Mouse (Mus musculus) limb, embryonic 10.5 days (tissue): ENCODE results near the gene Smdt1. TPM values are rescaled to one million over a fixed set of nuclear protein-coding genes. Genes with fewer than 3 reads are reported as not detected.

Source experiments
- DNase-seq: peaks from one replicate; pipeline ENCODE4 v3.0.0-alpha.2; 2017; ENCODE audit warnings: low spot score
- H3K27ac ChIP-seq: fragments of 300-500 bp; sonication (generic); 2 replicates; pipeline ENCODE4 v1.5.1; 2016; ENCODE audit warnings: mild to moderate bottlenecking
- H3K27me3 ChIP-seq: fragments of 300-500 bp; sonication (generic); 2 replicates; pipeline ENCODE4 v1.6.1; 2016; ENCODE audit warnings: low read depth, mild to moderate bottlenecking; ENCODE audit not compliant: poor library complexity, severe bottlenecking
- H3K36me3 ChIP-seq: fragments of 300-500 bp; sonication (generic); 2 replicates; pipeline ENCODE4 v1.6.1; 2016; ENCODE audit warnings: mild to moderate bottlenecking, moderate library complexity
- H3K4me1 ChIP-seq: fragments of 300-500 bp; sonication (generic); 2 replicates; pipeline ENCODE4 v1.6.1; 2016
- H3K4me3 ChIP-seq: fragments of 300-500 bp; sonication (generic); 2 replicates; pipeline ENCODE4 v1.5.1; 2016; ENCODE audit warnings: mild to moderate bottlenecking, moderate library complexity
- H3K9me3 ChIP-seq: fragments of 300-500 bp; sonication (generic); replicated peaks from 2 replicates; pipeline ENCODE4 v1.6.1; 2016; ENCODE audit warnings: mild to moderate bottlenecking
- WGBS: fragments of 180-500 bp; shearing (Covaris S2); methylation state at CpG from one replicate; pipeline ENCODE4 v1.1.7; 2016; 5-methylcytosine and 5-hydroxymethylcytosine counted together
- polyA plus RNA-seq: library from polyadenylated mRNA; unstranded; fragments of >200 nt; fragmentation: Nextera tagmentation; extraction: Ambion mirVana; gene quantifications from 2 replicates; pipeline ENCODE4 v1.2.1, GENCODE M21; 2016

Smdt1 gene
- polyA plus RNA-seq = 211 and 212 TPM in 2 replicates

DNA sequence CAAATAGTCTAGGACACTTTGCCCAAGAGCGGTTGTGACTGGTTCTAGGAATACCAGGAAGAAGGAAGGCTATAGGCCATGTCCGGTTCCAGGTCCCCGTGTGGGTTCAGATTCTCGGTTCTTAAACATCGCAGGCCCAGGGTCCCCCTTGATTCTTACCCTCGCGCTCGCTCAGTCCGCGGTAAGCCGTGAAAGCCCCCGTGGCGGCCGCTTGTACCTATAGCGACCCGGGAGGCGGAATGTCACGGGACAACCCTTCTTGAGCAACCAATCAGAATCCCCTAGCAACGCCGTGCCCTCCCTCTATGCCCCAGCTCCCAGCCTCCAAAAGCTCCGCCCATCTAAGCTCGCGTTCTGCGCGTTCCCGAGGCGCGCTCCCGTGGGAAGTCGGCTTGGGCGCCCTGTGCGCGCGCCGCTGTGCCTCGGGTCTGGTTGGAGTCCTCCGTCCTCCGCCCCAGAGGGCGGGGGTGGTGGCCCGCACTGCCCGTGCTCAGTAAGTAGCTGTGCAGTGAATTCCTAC lies at the start of gene Smdt1, which contains the start of the genes Naga and Pheta2:
TSS of gene Smdt1 (plus strand) at position 367 of the 520 bp plus-strand sequence.
TSS of gene Naga (minus strand) at position 333 of the 520 bp plus-strand sequence.
TSS of gene Pheta2 (plus strand) at position 350 of the 520 bp plus-strand sequence.
- Histone ChIP-seq H3K27ac (peak within 1 kb of the TSS; percentile 85), H3K27me3 (peaks cover 26% of the 10 kb centered on the region), H3K36me3 (peaks cover 29% of the 10 kb centered on the region), H3K4me3 (peak within 1 kb of the TSS; percentile 67), H3K4me1 (peaks cover 54% of the 10 kb centered on the region), H3K9me3 (no peaks in the 10 kb centered on the region)
- DNase-seq = peak; percentile 99
- under 1% methylated on average over 41 of the region's 41 CpGs for WGBS

DNA sequence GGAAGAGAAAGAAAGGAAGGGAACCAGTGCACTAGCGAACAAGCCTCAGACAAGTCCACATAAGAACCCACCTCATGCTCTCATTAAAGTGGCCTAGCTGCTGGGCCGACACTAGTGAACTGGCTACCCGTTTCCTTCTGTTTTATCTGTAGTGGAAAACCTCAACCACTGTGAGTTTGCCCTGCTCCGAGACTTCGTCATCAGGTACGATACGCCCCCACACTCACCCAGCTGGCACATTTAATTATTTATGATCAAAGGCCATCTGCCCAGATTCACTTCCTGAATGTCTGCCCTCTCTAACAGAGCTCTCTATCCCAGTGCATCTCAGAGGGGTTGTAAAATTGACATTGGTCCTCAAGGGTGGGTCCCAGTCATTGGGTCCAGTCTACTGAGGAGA lies 48.5 kb upstream of the Smdt1 start:
- H3K27ac ChIP-seq = no peak overlapping the region
- peaks cover 12% of the 10 kb centered on the region for H3K4me1 ChIP-seq
- H3K4me3 ChIP-seq = no peak overlapping the region
- no peaks in the 10 kb centered on the region for H3K9me3 ChIP-seq
- 92% methylated on average over 7 of the region's 7 CpGs for WGBS
- no peaks in the 10 kb centered on the region for H3K27me3 ChIP-seq
- DNase-seq = no peak
- peaks cover 68% of the 10 kb centered on the region for H3K36me3 ChIP-seq

DNA sequence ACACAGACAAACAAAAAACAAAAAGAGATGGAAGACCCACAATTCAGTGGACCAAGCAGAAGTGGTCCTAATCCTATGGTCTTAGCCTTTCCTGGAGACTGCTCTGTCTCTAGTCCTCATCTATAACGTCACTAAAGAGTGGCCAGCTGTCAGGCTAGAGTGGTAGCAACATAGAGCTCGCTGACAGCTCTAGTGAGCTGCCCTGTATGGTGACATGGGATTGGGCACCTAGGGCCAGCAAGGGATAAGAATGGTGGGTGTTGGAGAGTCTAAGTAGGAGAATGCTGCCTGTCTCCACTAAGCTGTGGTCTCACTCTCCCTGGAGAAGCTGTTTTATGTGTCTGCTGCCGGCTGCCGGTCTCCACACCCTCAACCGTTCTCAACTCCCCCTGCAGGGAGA lies 45.9 kb upstream of the Smdt1 start:
- 33% methylated on average over 5 of the region's 5 CpGs for WGBS
- no peak overlapping the region for H3K4me3 ChIP-seq
- H3K4me1 ChIP-seq = peaks cover 12% of the 10 kb centered on the region
- no peaks in the 10 kb centered on the region for H3K27me3 ChIP-seq
- DNase-seq = no peak
- H3K27ac ChIP-seq = no peak overlapping the region
- peaks cover 43% of the 10 kb centered on the region for H3K36me3 ChIP-seq
- no peaks in the 10 kb centered on the region for H3K9me3 ChIP-seq

DNA sequence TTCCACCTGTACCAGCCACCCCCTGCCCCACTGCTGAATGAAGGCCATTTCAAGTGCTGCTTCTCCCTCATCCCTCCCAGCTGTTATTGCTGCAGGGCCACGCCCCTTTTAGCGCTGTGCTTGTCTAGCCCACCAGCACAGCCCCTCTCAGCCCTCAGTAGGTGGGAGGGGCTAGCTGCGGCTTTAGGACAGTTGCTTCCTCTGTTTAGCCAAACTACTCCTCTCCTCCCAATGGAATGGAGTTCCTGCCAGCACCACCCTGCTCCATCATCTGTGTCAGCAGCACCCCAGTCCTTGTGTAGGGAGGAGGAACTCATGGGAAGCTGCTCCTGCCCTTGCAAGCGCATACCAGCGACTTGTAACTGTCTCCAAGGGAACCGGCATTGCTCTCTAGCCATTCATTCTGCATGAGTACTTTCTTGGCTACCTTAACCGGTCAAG lies 45.5 kb upstream of the Smdt1 start:
- no peak overlapping the region for H3K27ac ChIP-seq
- H3K9me3 ChIP-seq = no peaks in the 10 kb centered on the region
- H3K4me1 ChIP-seq = peaks cover 12% of the 10 kb centered on the region
- 20% methylated on average over 7 of the region's 7 CpGs for WGBS
- no peaks in the 10 kb centered on the region for H3K27me3 ChIP-seq
- H3K4me3 ChIP-seq = no peak overlapping the region
- DNase-seq = no peak
- peaks cover 38% of the 10 kb centered on the region for H3K36me3 ChIP-seq

DNA sequence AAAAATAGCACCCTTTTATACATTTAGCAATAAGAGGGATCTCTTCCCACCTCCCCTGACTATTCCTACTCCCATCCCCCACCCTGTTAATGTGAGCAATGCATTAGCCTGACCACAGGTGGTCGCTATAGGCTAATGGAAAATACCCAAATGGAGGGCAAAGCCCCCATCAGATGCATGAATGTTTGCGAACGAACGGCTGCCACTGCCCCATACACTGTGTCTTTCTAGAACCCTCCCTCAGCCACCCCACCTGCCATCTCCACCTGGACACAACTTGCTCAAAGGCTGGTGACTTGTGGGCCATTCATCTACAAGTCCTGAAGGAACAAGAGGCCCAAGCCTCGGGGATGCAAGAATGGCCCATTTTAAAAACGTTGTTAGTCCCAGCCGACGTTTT lies 44.7 kb upstream of the Smdt1 start:
- H3K27ac ChIP-seq = no peak overlapping the region
- H3K27me3 ChIP-seq = peaks cover 7% of the 10 kb centered on the region
- WGBS = 58% methylated on average over 8 of the region's 8 CpGs
- no peak overlapping the region for H3K4me3 ChIP-seq
- peaks cover 16% of the 10 kb centered on the region for H3K4me1 ChIP-seq
- peak; percentile 35 for DNase-seq
- peaks cover 31% of the 10 kb centered on the region for H3K36me3 ChIP-seq
- H3K9me3 ChIP-seq = 0 out of 2 replicates have a peak, but pooled peaks cover 2% of the 10 kb centered on the region

DNA sequence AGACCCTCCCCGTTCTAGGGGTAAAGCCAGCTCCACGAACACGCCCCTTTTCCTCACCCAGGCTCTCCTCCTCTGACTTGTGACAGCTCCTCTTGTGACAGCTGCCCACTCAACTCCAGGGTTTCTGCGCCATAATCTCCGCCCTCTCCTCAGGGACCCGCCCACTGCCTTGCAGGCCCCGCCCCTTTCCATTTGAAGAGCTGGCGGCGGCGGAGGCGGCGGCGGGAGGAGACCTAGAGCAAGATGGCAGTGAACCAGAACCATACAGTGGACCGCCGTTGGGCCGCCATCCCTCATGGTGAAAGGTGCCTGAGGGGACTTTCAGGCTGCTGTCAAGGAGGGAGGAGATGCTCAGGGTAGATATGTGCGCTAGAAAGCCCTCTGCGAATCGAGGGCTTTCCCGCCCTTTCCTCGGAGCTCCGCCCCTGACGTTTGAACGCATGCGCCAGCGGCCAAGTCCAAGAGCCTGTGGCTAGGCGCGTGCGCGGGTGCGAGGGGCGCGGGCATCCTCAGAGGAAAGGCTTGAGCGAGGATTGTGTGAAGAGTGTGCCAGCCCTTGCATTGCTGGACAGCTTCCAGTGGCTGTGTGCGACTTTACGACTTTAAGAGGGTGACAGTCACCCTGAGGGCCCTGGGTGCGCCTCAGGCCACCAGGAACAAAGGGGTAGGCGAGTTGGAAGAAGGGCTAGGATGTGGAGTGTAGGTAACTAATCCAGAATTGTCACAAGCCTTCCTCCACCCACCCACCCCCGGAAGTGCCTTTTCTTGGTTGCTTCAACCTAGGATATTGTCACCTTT lies 39.8 kb upstream of the Smdt1 start, which contains the start of gene Wbp2nl:
TSS of gene Wbp2nl (plus strand) at position 191 of the 798 bp plus-strand sequence.
- H3K27me3 ChIP-seq = peaks cover 11% of the 10 kb centered on the region
- H3K4me3 ChIP-seq = 0 out of 2 replicates have a peak within 1 kb of the TSS, but pooled peaks have one; percentile 14
- peak; percentile 31 for DNase-seq
- WGBS = 55% methylated on average over 39 of the region's 39 CpGs
- no peaks in the 10 kb centered on the region for H3K36me3 ChIP-seq
- no peak within 1 kb of the TSS for H3K27ac ChIP-seq
- 0 out of 2 replicates have a peak, but pooled peaks cover 2% of the 10 kb centered on the region for H3K9me3 ChIP-seq
- peaks cover 6% of the 10 kb centered on the region; the same call in 1 of the 2 replicates for H3K4me1 ChIP-seq

DNA sequence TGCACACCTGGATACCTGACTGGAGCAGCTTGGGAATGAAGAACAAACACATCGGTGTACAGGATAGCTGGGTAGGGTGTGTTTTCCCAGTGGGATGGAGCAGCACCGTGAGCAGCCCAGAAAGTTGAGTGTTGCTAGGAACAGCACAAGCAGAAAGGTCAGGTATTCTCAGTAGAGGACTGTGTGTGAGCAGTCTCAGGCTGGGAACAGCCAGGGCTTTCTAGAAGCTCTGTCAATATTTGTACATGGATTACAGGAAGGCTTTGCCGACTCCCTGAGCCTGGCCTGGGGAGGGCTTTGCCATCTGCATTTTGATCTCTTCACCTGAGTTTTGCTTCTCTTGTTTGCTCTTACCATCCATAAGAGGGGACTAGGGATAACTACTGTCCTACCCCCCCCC lies 31.7 kb upstream of the Smdt1 start:
- Histone ChIP-seq H3K4me3 (no peak overlapping the region), H3K27me3 (no peaks in the 10 kb centered on the region), H3K4me1 (no peaks in the 10 kb centered on the region), H3K27ac (no peak overlapping the region), H3K9me3 (no peaks in the 10 kb centered on the region), H3K36me3 (no peaks in the 10 kb centered on the region)
- WGBS = 86% methylated on average over 3 of the region's 3 CpGs
- DNase-seq = no peak

DNA sequence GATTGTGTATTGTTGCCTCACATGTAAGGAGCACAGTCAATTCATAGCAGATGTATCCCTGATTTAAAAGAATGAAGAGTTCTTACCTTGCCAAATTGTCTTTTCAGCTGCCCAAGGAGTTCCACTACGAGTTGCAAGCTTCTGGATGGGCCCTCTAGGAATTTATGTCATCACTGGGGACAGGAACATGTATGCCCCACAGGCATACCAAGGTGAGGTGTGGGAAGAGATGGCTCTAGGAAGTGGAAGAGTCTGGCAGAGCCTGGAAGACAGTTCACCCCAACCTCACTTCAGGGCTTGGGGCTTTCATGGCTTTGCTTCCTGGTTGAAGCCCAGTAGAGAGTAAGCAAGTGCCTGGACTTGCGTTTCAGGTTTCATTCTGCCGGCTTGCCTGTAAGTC lies 30.3 kb upstream of the Smdt1 start:
- 85% methylated on average over 3 of the region's 3 CpGs for WGBS
- no peaks in the 10 kb centered on the region for H3K9me3 ChIP-seq
- no peaks in the 10 kb centered on the region for H3K27me3 ChIP-seq
- no peak overlapping the region for H3K4me3 ChIP-seq
- H3K27ac ChIP-seq = no peak overlapping the region
- H3K4me1 ChIP-seq = no peaks in the 10 kb centered on the region
- H3K36me3 ChIP-seq = no peaks in the 10 kb centered on the region
- DNase-seq = no peak

DNA sequence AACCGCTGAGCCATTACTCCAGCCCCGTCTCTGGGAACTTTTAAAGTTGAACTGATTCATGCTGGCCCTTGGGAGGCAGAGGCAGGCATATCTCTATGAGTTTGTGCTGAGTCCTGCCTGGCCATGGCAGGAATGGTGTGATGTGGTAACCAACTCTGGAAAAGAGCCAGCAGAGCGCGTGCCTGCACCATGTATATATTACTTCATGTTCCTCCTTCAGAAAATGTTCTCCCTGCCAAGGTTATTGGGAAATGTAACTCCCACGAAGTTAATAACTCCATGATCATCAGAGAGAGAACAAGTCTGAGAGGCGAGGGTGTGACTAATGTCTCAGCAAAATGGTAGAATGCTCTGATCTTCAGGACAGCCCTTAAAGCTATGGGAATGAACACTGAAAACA lies 20.9 kb upstream of the Smdt1 start:
- Histone ChIP-seq H3K27ac (no peak overlapping the region), H3K4me3 (no peak overlapping the region), H3K27me3 (no peaks in the 10 kb centered on the region), H3K36me3 (no peaks in the 10 kb centered on the region), H3K4me1 (no peaks in the 10 kb centered on the region), H3K9me3 (no peaks in the 10 kb centered on the region)
- no peak for DNase-seq
- WGBS = 87% methylated on average over 6 of the region's 6 CpGs

DNA sequence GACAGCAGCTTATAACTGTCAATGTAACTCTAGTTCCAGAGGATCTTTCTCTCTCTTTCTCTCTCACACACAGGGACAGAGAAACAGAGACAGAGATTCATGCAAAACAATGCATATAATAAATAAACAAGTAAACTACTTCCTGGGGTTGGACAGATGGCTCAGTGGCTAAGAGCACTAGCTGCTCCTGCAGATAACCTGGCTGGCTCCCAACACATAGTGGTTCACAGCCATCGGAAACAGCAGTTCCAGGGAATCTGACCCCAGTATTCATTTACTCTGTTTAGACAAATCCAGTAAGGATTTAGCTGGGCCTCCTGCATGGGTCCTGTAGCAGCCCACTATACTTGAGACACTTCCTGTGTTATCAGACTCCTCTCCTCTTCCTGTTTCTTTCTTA lies 19.1 kb upstream of the Smdt1 start:
- WGBS = 85% methylated on average over 1 of the region's 1 CpGs
- Histone ChIP-seq H3K36me3 (no peaks in the 10 kb centered on the region), H3K4me1 (0 out of 2 replicates have a peak, but pooled peaks cover 3% of the 10 kb centered on the region), H3K27me3 (no peaks in the 10 kb centered on the region), H3K27ac (no peak overlapping the region), H3K4me3 (no peak overlapping the region), H3K9me3 (no peaks in the 10 kb centered on the region)
- no peak for DNase-seq

DNA sequence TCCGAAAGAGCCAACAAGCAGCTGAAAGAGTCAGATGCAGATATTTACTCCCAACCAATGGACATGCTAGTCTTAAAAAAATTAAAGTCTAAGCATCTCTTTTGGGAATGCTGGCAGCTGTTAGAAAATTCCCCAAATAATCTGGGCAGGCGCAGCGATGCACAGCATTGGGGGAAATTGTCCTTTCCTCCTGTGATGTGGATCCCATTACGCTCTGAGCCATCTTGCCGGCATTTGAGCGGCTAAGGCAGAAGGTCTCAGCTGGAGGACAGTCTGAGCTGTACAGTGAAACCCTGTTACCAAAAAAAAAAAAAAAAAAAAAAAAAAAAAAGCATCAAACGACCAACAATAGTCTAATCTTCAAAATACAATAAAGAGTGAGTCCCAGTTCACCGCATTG lies 16.6 kb upstream of the Smdt1 start:
- Histone ChIP-seq H3K9me3 (no peaks in the 10 kb centered on the region), H3K4me3 (no peak overlapping the region), H3K27ac (no peak overlapping the region), H3K4me1 (0 out of 2 replicates have a peak, but pooled peaks cover 3% of the 10 kb centered on the region), H3K36me3 (no peaks in the 10 kb centered on the region), H3K27me3 (no peaks in the 10 kb centered on the region)
- 88% methylated on average over 8 of the region's 8 CpGs for WGBS
- DNase-seq = no peak

DNA sequence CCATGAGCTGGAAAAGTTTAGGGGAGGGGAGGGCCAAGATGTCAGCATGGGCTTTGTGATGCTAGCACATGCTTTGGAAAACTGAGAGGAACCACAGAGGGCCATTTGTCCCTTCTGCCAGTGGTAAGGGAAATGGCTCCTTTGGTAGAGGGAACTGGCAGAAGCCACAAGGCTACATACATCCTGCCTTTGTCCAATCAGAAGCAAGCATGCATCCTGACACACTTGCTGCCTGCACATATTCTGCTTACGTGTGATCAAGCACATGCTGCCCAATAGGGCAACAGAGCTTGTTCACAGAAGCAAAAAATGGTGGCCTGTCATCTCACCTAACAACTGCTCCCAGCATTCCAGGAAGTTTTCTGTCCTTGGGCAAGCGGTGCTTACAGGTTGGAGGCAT lies 13.4 kb upstream of the Smdt1 start:
- no peaks in the 10 kb centered on the region for H3K27me3 ChIP-seq
- no peak overlapping the region for H3K27ac ChIP-seq
- DNase-seq = no peak
- no peak overlapping the region for H3K4me3 ChIP-seq
- 78% methylated on average over 2 of the region's 2 CpGs for WGBS
- H3K9me3 ChIP-seq = no peaks in the 10 kb centered on the region
- peaks cover 14% of the 10 kb centered on the region for H3K36me3 ChIP-seq
- H3K4me1 ChIP-seq = 0 out of 2 replicates have a peak, but pooled peaks cover 3% of the 10 kb centered on the region

DNA sequence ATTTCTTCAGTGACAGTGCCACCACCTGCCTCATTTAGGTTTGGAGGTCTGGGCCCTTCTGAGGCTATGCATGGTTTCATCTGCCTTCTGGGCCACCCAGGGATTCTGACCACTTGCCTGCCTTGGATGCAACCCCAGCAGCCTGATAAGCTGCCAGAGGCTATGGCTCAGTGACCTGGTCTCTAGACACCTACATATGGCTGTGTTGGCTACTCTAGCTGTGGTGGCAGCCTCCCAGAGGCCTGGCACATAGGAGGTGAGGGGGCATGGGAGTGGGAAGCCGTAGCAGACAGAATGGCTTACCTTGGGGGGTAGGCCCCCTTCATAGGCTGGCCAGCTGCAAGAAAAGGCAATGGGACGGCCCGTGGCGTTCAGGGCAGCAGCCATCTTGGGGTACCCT lies 3.6 kb upstream of the Smdt1 start:
- H3K36me3 ChIP-seq = peaks cover 50% of the 10 kb centered on the region

More for the DNA sequence above, 3.6 kb upstream of the Smdt1 start:
- peak overlapping the region; percentile 26; the same call in 1 of the 2 replicates for H3K27ac ChIP-seq
- H3K4me1 ChIP-seq = peaks cover 37% of the 10 kb centered on the region
- peaks cover 8% of the 10 kb centered on the region for H3K27me3 ChIP-seq
- no peak for DNase-seq
- 94% methylated on average over 4 of the region's 4 CpGs for WGBS
- no peaks in the 10 kb centered on the region for H3K9me3 ChIP-seq
- no peak overlapping the region for H3K4me3 ChIP-seq
